Mouse (Mus musculus) stomach, postnatal 0 days (tissue): ENCODE results near the gene Hpse2.

ENCODE experiments used
- CTCF ChIP-seq: IDR thresholded peaks from 2 replicates; pipeline ENCODE4 v1.5.1; 2016; ENCODE audit warnings: antibody characterized with exemption, low read depth, mild to moderate bottlenecking, moderate library complexity
- EP300 ChIP-seq: optimal IDR thresholded peaks from 2 replicates; pipeline ENCODE3; 2016; ENCODE audit warnings: antibody characterized with exemption

DNA sequence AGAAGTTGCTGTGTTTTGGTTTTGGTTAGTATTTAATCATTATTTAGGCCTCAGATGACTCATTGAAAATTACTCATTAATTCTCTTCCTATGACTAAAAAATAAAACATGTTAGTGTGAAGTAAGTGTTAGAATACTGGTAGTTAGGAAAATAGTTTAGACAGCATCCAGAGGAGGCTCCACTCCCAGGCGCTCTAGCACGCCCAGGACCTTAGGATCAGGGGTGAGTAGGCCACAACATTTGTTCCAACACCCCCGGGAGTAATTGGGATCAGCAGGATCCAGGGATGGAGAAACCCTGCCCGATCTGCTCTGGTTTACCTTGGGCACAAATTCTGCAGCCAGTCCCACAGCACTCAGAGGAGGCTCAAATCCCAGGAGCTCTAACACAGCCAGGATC, 532.5 kb downstream of the Hpse2 start:
- TF ChIP-seq CTCF = no peak
- TF ChIP-seq EP300 = no peak
